Mouse (Mus musculus): ENCODE data around the gene Agpat2. TPM values are rescaled to one million over a fixed set of nuclear protein-coding genes. Genes with fewer than 3 reads are reported as not detected.

The Agpat2 gene
- polyA plus RNA-seq, 1 experiment = 134 TPM

GRCm38 (mm10) chr2:26600664-26601063 is 3.6 kb downstream of the Agpat2 start:
- no peak for DNase-seq
- no peak overlapping the region for H3K4me3 ChIP-seq (replicated peaks; ENCODE audit: extremely low read depth, low read depth, low read length)
- TF ChIP-seq CTCF (IDR thresholded peaks at IDR 0.05; ENCODE audit: insufficient read depth, low read length) = no peak
- no peak for TF ChIP-seq POLR2A (IDR thresholded peaks at IDR 0.05; ENCODE audit: borderline replicate concordance, extremely low read depth, low read depth, low read length)
- peaks cover 8% of the 10 kb centered on the region for H3K4me1 ChIP-seq (ENCODE audit: control insufficient read depth, insufficient read depth, low read length)
- 89% methylated on average over 2 of the region's 2 CpGs for WGBS

GRCm38 (mm10) chr2:26599965-26600364 is 4.3 kb downstream of the Agpat2 start:
- DNase-seq = no peak
- 75% methylated on average over 4 of the region's 4 CpGs for WGBS

DNA sequence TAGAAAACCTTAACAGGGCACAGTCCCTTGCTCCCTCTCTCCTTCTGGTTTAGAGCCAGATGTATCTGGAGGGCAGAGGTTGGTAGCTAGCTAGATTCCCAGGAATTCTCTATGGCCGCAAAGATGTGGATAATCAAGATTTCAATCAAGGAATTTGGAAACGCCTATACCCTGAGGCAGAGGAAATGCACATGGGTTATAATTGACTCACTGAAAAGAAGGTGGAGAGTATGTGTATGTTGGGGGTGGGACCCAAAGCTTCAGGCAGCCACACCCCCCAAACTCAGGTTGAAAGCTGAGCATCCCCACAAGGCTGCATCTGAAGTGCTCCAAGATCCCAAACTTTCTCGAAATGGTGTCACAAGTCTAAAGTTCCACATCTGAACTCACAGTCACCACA is 5.8 kb downstream of the Agpat2 start:
- DNase-seq = no peak
- no peak overlapping the region for H3K4me3 ChIP-seq (replicated peaks; ENCODE audit: extremely low read depth, low read depth, low read length)
- WGBS = 51% methylated on average over 3 of the region's 3 CpGs
- H3K4me1 ChIP-seq (ENCODE audit: control insufficient read depth, insufficient read depth, low read length) = peaks cover 2% of the 10 kb centered on the region; the same call in 1 of the 2 replicates
- no peak for TF ChIP-seq CTCF (IDR thresholded peaks at IDR 0.05; ENCODE audit: insufficient read depth, low read length)
- no peak for TF ChIP-seq POLR2A (IDR thresholded peaks at IDR 0.05; ENCODE audit: borderline replicate concordance, extremely low read depth, low read depth, low read length)

More at GRCm38 (mm10) chr2:26599965-26600364, 4.3 kb downstream of the Agpat2 start:
- no peak overlapping the region for H3K4me3 ChIP-seq (replicated peaks; ENCODE audit: extremely low read depth, low read depth, low read length)
- TF ChIP-seq CTCF (IDR thresholded peaks at IDR 0.05; ENCODE audit: insufficient read depth, low read length) (no peak), POLR2A (IDR thresholded peaks at IDR 0.05; ENCODE audit: borderline replicate concordance, extremely low read depth, low read depth, low read length) (no peak)
- peaks cover 8% of the 10 kb centered on the region for H3K4me1 ChIP-seq (ENCODE audit: control insufficient read depth, insufficient read depth, low read length)

GRCm38 (mm10) chr2:26597810-26598209 is 6.4 kb downstream of the Agpat2 start:
- TF ChIP-seq POLR2A (IDR thresholded peaks at IDR 0.05; ENCODE audit: borderline replicate concordance, extremely low read depth, low read depth, low read length) = no peak
- TF ChIP-seq CTCF (IDR thresholded peaks at IDR 0.05; ENCODE audit: insufficient read depth, low read length) = no peak
- WGBS = 49% methylated on average over 2 of the region's 2 CpGs
- Histone ChIP-seq H3K4me1 (ENCODE audit: control insufficient read depth, insufficient read depth, low read length) (no peaks in the 10 kb centered on the region; the same call in 1 of the 2 replicates), H3K4me3 (replicated peaks; ENCODE audit: extremely low read depth, low read depth, low read length) (no peak overlapping the region)
- no peak for DNase-seq

DNA sequence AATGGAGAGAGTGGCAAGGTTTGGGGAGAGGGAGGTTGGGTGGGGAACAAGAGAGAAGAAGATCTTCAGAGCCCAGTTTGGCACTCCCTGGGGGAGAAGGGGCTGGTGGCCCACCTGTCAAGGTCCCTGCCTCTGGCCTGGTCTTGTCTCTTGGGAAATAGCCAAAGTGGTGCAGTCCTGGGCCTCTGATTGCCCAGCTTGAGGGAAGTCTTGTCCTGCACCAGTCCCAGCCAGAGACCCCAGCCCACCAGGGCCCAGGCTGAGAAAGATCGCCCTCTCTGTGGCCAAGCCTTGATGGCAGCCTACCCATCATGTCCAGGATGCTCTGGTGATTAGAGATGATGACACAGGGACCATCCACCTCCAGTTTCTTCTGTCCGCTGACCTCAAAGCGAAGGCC is 7.3 kb downstream of the Agpat2 start:
- no peaks in the 10 kb centered on the region; the same call in 1 of the 2 replicates for H3K4me1 ChIP-seq (ENCODE audit: control insufficient read depth, insufficient read depth, low read length)
- 90% methylated on average over 3 of the region's 3 CpGs for WGBS
- TF ChIP-seq CTCF (IDR thresholded peaks at IDR 0.05; ENCODE audit: insufficient read depth, low read length) (no peak), POLR2A (IDR thresholded peaks at IDR 0.05; ENCODE audit: borderline replicate concordance, extremely low read depth, low read depth, low read length) (no peak)
- no peak for DNase-seq
- H3K4me3 ChIP-seq (replicated peaks; ENCODE audit: extremely low read depth, low read depth, low read length) = no peak overlapping the region

DNA sequence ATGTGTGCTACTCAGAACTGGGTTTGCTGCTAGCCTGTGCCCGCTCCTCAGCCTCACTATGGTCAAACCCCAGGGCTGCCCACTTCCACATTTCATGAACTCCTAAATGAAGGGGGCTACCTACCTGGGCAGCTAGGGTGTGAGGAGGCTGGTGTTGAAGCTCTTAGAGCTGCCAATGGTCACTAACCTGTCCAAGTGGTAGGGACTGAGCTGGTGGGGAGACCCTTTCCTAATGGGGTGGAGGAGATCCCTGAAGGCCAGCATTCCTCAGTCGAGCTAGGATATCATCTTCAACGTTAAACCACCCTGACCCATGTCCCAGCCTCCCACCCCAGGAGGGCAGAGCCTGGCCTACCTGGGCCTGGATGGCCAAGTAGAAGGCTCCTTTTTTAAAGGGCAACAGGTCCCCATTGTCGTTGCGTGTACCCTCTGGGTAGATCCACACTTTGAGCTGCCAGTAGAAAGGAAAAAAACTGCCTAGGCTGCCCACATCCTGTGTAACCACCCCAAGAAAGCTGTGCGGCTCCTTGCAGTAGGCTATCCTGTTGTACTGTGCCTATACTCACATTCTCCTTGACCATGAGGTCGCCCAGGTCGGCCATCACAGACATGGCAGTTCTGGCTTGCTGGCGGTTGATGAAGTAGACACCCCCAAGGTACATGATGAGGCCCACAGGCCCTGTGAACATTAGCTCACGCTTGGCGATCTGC is 8.3 kb downstream of the Agpat2 start:
- Histone ChIP-seq H3K4me1 (ENCODE audit: control insufficient read depth, insufficient read depth, low read length) (peaks cover 5% of the 10 kb centered on the region), H3K4me3 (replicated peaks; ENCODE audit: extremely low read depth, low read depth, low read length) (no peak overlapping the region)
- TF ChIP-seq POLR2A (IDR thresholded peaks at IDR 0.05; ENCODE audit: borderline replicate concordance, extremely low read depth, low read depth, low read length) (no peak), CTCF (IDR thresholded peaks at IDR 0.05; ENCODE audit: insufficient read depth, low read length) (no peak)
- DNase-seq = no peak
- WGBS = 49% methylated on average over 11 of the region's 11 CpGs

GRCm38 (mm10) chr2:26594934-26595724 is 9.1 kb downstream of the Agpat2 start:
- peak; percentile 63; the same call in 1 of the 2 replicates for TF ChIP-seq POLR2A (IDR thresholded peaks at IDR 0.05; ENCODE audit: borderline replicate concordance, extremely low read depth, low read depth, low read length)
- no peak for TF ChIP-seq CTCF (IDR thresholded peaks at IDR 0.05; ENCODE audit: insufficient read depth, low read length)
- H3K4me1 ChIP-seq (ENCODE audit: control insufficient read depth, insufficient read depth, low read length) = peaks cover 9% of the 10 kb centered on the region
- DNase-seq = no peak
- no peak overlapping the region for H3K4me3 ChIP-seq (replicated peaks; ENCODE audit: extremely low read depth, low read depth, low read length)
- WGBS = 40% methylated on average over 6 of the region's 6 CpGs

DNA sequence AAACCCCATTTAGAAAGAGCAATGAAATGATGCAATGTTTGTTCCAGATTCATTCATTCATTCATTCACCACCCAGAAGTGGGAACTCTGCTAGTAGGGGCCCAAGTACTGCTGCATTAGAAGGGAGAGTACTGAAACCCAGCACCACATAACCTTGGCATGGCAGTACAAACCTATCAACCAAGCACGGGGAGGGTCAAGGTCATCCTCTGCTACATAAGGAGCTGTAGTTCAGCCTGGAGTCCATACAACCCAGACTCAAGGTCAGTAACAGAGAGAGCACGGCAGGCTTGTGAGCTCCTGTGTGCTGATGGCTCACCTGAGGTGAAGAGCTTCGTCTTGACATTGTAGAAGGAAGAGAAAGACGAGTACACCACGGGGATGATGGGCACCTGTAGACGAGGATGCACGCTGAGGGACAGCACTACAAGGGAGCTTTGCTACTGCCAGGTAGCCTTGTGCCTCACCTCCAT is 9.7 kb downstream of the Agpat2 start:
- TF ChIP-seq POLR2A (IDR thresholded peaks at IDR 0.05; ENCODE audit: borderline replicate concordance, extremely low read depth, low read depth, low read length) (peak; percentile 74; the same call in 1 of the 2 replicates), CTCF (IDR thresholded peaks at IDR 0.05; ENCODE audit: insufficient read depth, low read length) (0 out of 2 replicates have a peak, but pooled peaks have one; percentile 9)
- no peak for DNase-seq
- no peak overlapping the region for H3K4me3 ChIP-seq (replicated peaks; ENCODE audit: extremely low read depth, low read depth, low read length)
- WGBS = 66% methylated on average over 7 of the region's 7 CpGs
- H3K4me1 ChIP-seq (ENCODE audit: control insufficient read depth, insufficient read depth, low read length) = peaks cover 9% of the 10 kb centered on the region

GRCm38 (mm10) chr2:26594022-26594346 is 10.2 kb downstream of the Agpat2 start:
- TF ChIP-seq POLR2A (IDR thresholded peaks at IDR 0.05; ENCODE audit: borderline replicate concordance, extremely low read depth, low read depth, low read length) = no peak; the same call in 1 of the 2 replicates
- TF ChIP-seq CTCF (IDR thresholded peaks at IDR 0.05; ENCODE audit: insufficient read depth, low read length) = peak; percentile 47
- no peak for DNase-seq
- Histone ChIP-seq H3K4me3 (replicated peaks; ENCODE audit: extremely low read depth, low read depth, low read length) (no peak overlapping the region), H3K4me1 (ENCODE audit: control insufficient read depth, insufficient read depth, low read length) (peaks cover 9% of the 10 kb centered on the region)
- WGBS = 36% methylated on average over 9 of the region's 9 CpGs

Measured in lung, adult 2 months (tissue).